Mouse (Mus musculus): ENCODE data around the gene Dpp8. TPM values are rescaled to one million over a fixed set of nuclear protein-coding genes. Genes with fewer than 3 reads are reported as not detected.
"Not testable (repeated sequence)": the region's sequence is repeated elsewhere in the genome, so short reads cannot be mapped to it uniquely, and the experiment has no call there.

The Dpp8 gene
- total RNA-seq (2022), result 100 to 1,000 TPM; 152 to 168 (median 161) TPM

- DNase-seq (ENCODE audit: low spot score in 2 of 2), result peak; percentile 84 to 91
These were observed at the start of gene Dpp8 for GRCm38 (mm10) chr9:65032269-65033108. Dpp8 (plus strand) TSS chr9:65032414.

- no peak for DNase-seq (ENCODE audit: low spot score in 2 of 2)
These were observed 47.0 kb upstream of the Dpp8 start for GRCm38 (mm10) chr9:64985037-64985794.

- no peak for DNase-seq (ENCODE audit: low spot score in 2 of 2)
These were observed 46.4 kb upstream of the Dpp8 start for GRCm38 (mm10) chr9:64985807-64986206.

DNA sequence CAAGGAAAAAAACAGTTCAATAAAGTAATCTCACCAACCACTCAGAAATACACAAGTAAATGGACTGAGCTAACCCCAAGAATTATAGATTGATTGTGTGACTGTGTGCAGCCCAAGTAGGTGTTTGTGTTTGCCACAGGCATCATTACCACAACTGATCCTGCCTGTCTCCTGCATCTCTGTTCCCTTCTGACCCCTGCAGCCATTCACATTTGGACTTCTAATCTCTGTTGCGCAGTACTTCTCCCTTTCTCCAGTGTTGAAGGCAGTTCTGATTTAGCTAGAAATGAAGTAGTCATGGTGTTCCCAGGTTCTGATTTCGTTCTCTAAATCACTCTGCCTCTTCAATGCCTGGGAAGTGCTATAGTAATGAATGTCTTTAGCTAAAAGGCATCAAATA, 44.6 kb upstream of the Dpp8 start:
- DNase-seq (ENCODE audit: low spot score in 2 of 2), result no peak

GRCm38 (mm10) chr9:64988443-64988842, 43.8 kb upstream of the Dpp8 start:
- DNase-seq (ENCODE audit: low spot score in 2 of 2), result no peak

- DNase-seq (ENCODE audit: low spot score in 2 of 2), result no peak
These were observed 41.9 kb upstream of the Dpp8 start for GRCm38 (mm10) chr9:64990291-64990690.

- not testable (repeated sequence) for DNase-seq (ENCODE audit: low spot score in 2 of 2)
These were observed 36.8 kb upstream of the Dpp8 start for GRCm38 (mm10) chr9:64995464-64995863.

GRCm38 (mm10) chr9:65001481-65001880, 30.7 kb upstream of the Dpp8 start:
- no peak for DNase-seq (ENCODE audit: low spot score in 2 of 2)

GRCm38 (mm10) chr9:65005737-65006136, 26.5 kb upstream of the Dpp8 start:
- DNase-seq (ENCODE audit: low spot score in 2 of 2), result no peak

- DNase-seq (ENCODE audit: low spot score in 2 of 2), result no peak
These were observed 21.6 kb upstream of the Dpp8 start for GRCm38 (mm10) chr9:65010632-65011031.

GRCm38 (mm10) chr9:65011304-65011703, 20.9 kb upstream of the Dpp8 start:
- DNase-seq (ENCODE audit: low spot score in 2 of 2), result no peak

DNA sequence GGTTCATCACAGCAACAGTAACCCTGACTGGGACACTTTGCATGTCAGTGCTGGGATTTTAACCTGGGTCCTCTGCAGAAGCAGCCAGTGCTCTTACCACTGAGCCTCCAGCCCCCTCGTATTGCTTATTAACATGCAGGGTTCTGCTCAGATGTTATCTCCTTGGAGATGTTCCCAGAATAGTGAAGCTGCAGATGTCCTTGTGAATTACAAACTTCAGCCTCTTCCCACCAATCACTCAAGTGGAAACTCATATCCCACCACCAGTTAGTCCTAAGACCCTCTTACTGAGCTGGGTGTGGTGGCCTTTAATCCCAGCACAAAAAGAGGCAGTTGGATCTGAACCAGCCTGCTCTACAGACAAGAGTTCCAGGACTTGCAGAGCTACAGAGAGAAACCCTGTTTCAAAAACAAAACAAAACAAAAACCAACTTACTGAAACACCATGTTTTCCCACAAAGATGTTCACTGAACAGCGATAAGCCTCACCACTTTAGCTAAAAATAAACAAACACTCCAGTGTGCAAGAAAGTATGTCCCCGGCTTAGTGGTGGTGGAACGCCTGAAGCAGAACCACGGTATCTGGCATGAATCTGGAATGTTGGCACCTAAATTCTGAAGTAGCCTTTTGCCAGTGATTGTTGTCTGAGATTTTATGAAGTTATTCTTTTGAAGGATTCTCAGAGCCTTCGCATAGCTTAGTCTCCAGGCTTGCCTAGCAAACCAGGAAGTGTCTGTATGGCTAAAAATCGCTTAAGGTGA, 16.6 kb upstream of the Dpp8 start:
- no peak for DNase-seq (ENCODE audit: low spot score in 2 of 2)

GRCm38 (mm10) chr9:65016241-65016977, 15.8 kb upstream of the Dpp8 start:
- DNase-seq (ENCODE audit: low spot score in 2 of 2), result no peak

DNA sequence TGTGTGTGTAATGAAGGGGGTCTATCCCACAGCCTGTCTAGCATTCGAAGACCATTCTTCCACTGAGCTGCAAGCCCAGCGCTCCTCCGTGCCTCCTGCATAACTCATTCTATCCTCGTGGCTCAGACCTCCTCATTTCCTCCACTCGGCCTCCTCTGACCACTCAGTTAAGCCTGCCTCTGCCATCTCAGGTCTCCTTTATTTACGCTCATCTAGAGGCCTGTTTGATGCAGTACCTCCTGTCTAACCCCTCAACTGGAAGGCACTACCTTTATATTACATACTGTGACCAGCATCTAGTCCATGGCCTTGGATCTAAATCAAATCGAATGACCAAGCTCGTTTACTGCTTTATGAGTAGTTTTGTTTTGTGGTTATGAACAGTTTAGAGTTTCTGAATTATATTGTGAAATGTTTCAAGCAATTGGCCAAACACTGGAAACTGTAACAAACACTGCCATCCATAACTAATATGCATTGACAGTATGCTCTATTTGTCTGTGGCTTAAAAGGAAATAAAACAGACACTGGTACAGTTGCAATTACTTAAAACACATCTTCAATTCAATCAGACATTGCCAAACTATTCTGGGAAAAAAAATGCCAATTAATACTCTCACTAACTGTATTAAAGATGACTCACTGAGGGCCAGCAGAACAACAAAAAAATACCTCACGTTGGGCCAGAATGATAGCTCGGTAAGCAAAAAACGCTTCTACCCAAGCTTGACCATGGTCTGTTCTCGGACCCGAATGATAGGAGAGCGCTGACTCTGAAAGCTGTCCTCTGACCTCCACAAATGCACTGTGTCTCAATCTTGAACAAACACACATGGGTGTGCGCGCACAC, 15.0 kb upstream of the Dpp8 start:
- DNase-seq (ENCODE audit: low spot score in 2 of 2), result no peak

- no peak for DNase-seq (ENCODE audit: low spot score in 2 of 2)
These were observed 14.3 kb upstream of the Dpp8 start for GRCm38 (mm10) chr9:65017896-65018295.

- DNase-seq (ENCODE audit: low spot score in 2 of 2), result no peak
These were observed 13.6 kb upstream of the Dpp8 start for GRCm38 (mm10) chr9:65018588-65019121.

DNA sequence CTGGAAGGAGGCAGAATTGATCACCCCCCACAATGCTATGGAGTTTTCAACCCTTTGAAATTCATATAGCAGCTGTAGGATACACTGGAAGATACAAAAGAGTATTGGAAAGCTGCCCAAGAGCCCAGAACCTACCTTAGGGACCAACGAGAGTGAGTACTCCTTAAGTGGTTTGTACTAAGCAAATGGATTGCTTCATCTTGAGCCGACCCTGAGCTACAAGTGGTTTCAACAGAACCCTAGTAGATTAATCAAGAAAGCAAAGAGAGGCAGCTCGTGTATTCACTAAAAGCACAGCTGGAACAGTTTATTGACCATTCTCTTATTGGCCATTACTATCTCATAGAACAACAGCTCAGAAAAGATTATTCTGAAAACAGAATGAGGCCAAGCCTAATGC, 13.1 kb upstream of the Dpp8 start:
- DNase-seq (ENCODE audit: low spot score in 2 of 2), result no peak

DNA sequence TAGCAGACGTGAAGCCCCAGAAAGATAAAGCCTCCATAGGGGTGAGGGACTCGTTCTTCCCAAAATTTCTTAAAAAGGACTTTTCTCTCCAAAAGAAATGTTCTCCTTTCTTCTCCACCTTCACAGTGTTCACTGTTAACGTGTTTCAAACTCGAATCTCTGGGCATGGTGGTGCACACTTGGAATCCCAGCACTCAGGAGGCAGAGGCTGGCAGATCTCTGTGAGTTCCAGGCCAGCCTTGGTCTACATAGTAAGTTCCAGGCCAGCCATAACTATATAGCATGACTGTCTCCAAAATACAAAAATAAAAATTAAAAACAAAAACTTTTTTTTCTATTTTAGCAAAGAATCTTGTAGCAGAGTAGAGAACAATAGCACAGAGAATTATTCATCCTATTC, 12.1 kb upstream of the Dpp8 start:
- DNase-seq (ENCODE audit: low spot score in 2 of 2), result no peak

- DNase-seq (ENCODE audit: low spot score in 2 of 2), result peak; percentile 78 to 84
These were observed 11.0 kb upstream of the Dpp8 start, which contains the start of gene Hacd3 for GRCm38 (mm10) chr9:65020991-65021886. Hacd3 (minus strand) TSS chr9:65021693.

Data from left cerebral cortex, adult 8-10 months (tissue).